Mouse (Mus musculus): ENCODE results near the gene OR5BS1P.

DNA sequence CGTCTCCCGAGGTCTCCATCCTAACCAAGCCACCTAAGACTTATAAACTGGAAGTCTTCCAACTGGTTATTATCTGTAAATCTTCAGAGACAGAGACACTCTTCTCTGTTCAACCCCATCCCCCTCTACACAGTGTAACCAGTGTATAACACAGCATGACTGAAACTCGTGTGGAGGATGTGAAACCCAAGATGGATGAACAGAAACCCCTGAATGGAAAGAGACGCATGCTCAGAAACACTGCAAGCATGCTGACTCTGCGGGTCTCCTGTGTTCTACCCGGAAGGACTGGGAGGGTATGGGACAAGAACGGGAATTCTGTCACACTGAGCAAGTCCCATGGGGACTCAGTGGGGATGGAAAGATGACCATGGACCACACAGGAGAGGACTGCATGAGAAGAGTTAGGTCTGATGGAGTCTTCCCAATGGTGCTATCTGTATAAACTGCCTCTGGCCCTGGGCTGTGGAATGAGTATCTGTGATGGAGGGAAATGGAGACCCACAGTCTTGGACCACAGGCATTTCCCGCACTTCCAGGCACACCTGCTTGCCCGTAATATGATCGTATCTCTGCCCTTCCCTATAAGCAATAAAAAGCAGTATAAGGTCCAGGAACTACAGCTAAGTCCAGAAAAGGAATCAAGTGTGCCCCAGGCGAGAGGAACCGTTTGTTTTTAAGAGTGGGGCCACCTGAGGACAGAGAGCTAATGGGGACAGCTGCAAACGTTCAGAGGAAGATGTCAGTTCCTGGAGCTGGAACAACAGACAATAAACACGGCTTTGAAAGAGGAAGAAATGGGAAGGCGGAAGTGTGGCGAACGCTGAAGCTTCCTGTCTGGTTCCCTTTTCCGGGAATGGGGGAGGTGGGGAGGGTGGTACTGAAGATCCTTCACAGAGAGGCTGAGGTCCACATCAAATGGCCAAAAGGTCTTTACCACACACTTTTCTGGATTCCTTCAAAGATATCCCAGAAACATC is 14.5 kb downstream of the OR5BS1P start:
- TF ChIP-seq POLR2A (IDR thresholded peaks at IDR 0.05; ENCODE audit: low read depth, low read length) = no peak
- no peak for TF ChIP-seq CTCF (IDR thresholded peaks at IDR 0.05; ENCODE audit: borderline replicate concordance, insufficient read depth, low read length)
